Mouse (Mus musculus): ENCODE data around the gene B630019K06Rik. TPM values are rescaled to one million over a fixed set of nuclear protein-coding genes. Genes with fewer than 3 reads are reported as not detected.
"Not testable (repeated sequence)": the region's sequence is repeated elsewhere in the genome, so short reads cannot be mapped to it uniquely, and the experiment has no call there.

B630019K06Rik gene
- 3.8 and 5.7 TPM in 2 replicates for polyA plus RNA-seq (2016; fragmentation: Nextera tagmentation; extraction: Ambion mirVana)

GRCm38 (mm10) chrX:8892343-8893155, at the start of gene B630019K06Rik:
B630019K06Rik (plus strand) TSS chrX:8892382.
- Histone ChIP-seq H3K36me3 (peaks cover 4% of the 10 kb centered on the region; the same call in 1 of the 2 replicates), H3K9me3 (replicated peaks) (no peaks in the 10 kb centered on the region), H3K4me1 (no peaks in the 10 kb centered on the region), H3K27me3 (ENCODE audit: low read depth, poor library complexity, severe bottlenecking) (0 out of 2 replicates have a peak, but pooled peaks cover 7% of the 10 kb centered on the region), H3K4me3 (peak within 1 kb of the TSS; percentile 61), H3K27ac (peak within 1 kb of the TSS; percentile 90)
- 17% methylated on average over 59 of the region's 95 CpGs for WGBS
- DNase-seq (ENCODE audit: low spot score), result peak; percentile 63

- H3K9me3 ChIP-seq (replicated peaks), result no peaks in the 10 kb centered on the region
- H3K4me1 ChIP-seq, result no peaks in the 10 kb centered on the region
- no peak within 1 kb of the TSS for H3K4me3 ChIP-seq
- H3K36me3 ChIP-seq, result no peaks in the 10 kb centered on the region
- DNase-seq (ENCODE audit: low spot score), result no peak
- 74% methylated on average over 1 of the region's 1 CpGs for WGBS
- no peak within 1 kb of the TSS for H3K27ac ChIP-seq
- H3K27me3 ChIP-seq (ENCODE audit: low read depth, poor library complexity, severe bottlenecking), result no peaks in the 10 kb centered on the region
Measured at GRCm38 (mm10) chrX:8843694-8844093, 48.5 kb upstream of the B630019K06Rik start, which contains the start of gene Gm6592. Gm6592 (plus strand) TSS chrX:8843994.

GRCm38 (mm10) chrX:8852486-8852885, 39.7 kb upstream of the B630019K06Rik start:
- Histone ChIP-seq H3K9me3 (replicated peaks) (no peaks in the 10 kb centered on the region), H3K27ac (no peak overlapping the region), H3K4me3 (no peak overlapping the region), H3K4me1 (no peaks in the 10 kb centered on the region), H3K36me3 (no peaks in the 10 kb centered on the region), H3K27me3 (ENCODE audit: low read depth, poor library complexity, severe bottlenecking) (no peaks in the 10 kb centered on the region)
- no peak for DNase-seq (ENCODE audit: low spot score)
- 93% methylated on average over 10 of the region's 10 CpGs for WGBS

- not testable (repeated sequence) for H3K4me3 ChIP-seq; H3K36me3 ChIP-seq; H3K27ac ChIP-seq; H3K27me3 ChIP-seq (ENCODE audit: low read depth, poor library complexity, severe bottlenecking); H3K9me3 ChIP-seq (replicated peaks); H3K4me1 ChIP-seq
- DNase-seq (ENCODE audit: low spot score), result peak; percentile 61
- 4% methylated on average over 3 of the region's 3 CpGs for WGBS
Measured at GRCm38 (mm10) chrX:8864331-8864730, 27.9 kb upstream of the B630019K06Rik start.

- not testable (repeated sequence) for H3K4me1 ChIP-seq; H3K27ac ChIP-seq; H3K27me3 ChIP-seq (ENCODE audit: low read depth, poor library complexity, severe bottlenecking); DNase-seq (ENCODE audit: low spot score); H3K4me3 ChIP-seq; H3K9me3 ChIP-seq (replicated peaks); H3K36me3 ChIP-seq
- WGBS, result 90% methylated on average over 3 of the region's 4 CpGs
Measured at GRCm38 (mm10) chrX:8873953-8874352, 18.2 kb upstream of the B630019K06Rik start, which contains the start of gene Gm5751. Gm5751 (plus strand) TSS chrX:8874253.

GRCm38 (mm10) chrX:8884336-8884735, 7.8 kb upstream of the B630019K06Rik start:
- WGBS, result 77% methylated on average over 4 of the region's 4 CpGs
- Histone ChIP-seq H3K27ac (no peak overlapping the region), H3K4me1 (no peaks in the 10 kb centered on the region), H3K4me3 (no peak overlapping the region), H3K36me3 (peaks cover 4% of the 10 kb centered on the region; the same call in 1 of the 2 replicates), H3K27me3 (ENCODE audit: low read depth, poor library complexity, severe bottlenecking) (no peaks in the 10 kb centered on the region), H3K9me3 (replicated peaks) (no peaks in the 10 kb centered on the region)
- no peak for DNase-seq (ENCODE audit: low spot score)

GRCm38 (mm10) chrX:8891975-8892342, 223 bp upstream of the B630019K06Rik start:
- no peak for DNase-seq (ENCODE audit: low spot score)
- H3K9me3 ChIP-seq (replicated peaks), result no peaks in the 10 kb centered on the region
- H3K27me3 ChIP-seq (ENCODE audit: low read depth, poor library complexity, severe bottlenecking), result 0 out of 2 replicates have a peak, but pooled peaks cover 7% of the 10 kb centered on the region
- peaks cover 4% of the 10 kb centered on the region; the same call in 1 of the 2 replicates for H3K36me3 ChIP-seq
- peak overlapping the region; percentile 90 for H3K27ac ChIP-seq
- peak overlapping the region; percentile 61 for H3K4me3 ChIP-seq
- H3K4me1 ChIP-seq, result no peaks in the 10 kb centered on the region
- WGBS, result 54% methylated on average over 3 of the region's 9 CpGs

GRCm38 (mm10) chrX:8893182-8893651, 1.0 kb downstream of the B630019K06Rik start:
- Histone ChIP-seq H3K27me3 (ENCODE audit: low read depth, poor library complexity, severe bottlenecking) (0 out of 2 replicates have a peak, but pooled peaks cover 7% of the 10 kb centered on the region), H3K27ac (peak overlapping the region; percentile 90), H3K4me1 (no peaks in the 10 kb centered on the region), H3K36me3 (no peaks in the 10 kb centered on the region), H3K9me3 (replicated peaks) (no peaks in the 10 kb centered on the region), H3K4me3 (peak overlapping the region; percentile 61)
- DNase-seq (ENCODE audit: low spot score), result peak; percentile 55
- WGBS, result 15% methylated on average over 17 of the region's 42 CpGs

- Histone ChIP-seq H3K27me3 (ENCODE audit: low read depth, poor library complexity, severe bottlenecking) (no peaks in the 10 kb centered on the region), H3K4me3 (no peak overlapping the region), H3K27ac (no peak overlapping the region), H3K4me1 (peaks cover 5% of the 10 kb centered on the region), H3K9me3 (replicated peaks) (no peaks in the 10 kb centered on the region; the same call in 1 of the 2 replicates), H3K36me3 (no peaks in the 10 kb centered on the region)
- no peak for DNase-seq (ENCODE audit: low spot score)
- WGBS, result 86% methylated on average over 4 of the region's 4 CpGs
Measured at GRCm38 (mm10) chrX:8900823-8901222, 8.6 kb downstream of the B630019K06Rik start.

GRCm38 (mm10) chrX:8901906-8902472, 9.8 kb downstream of the B630019K06Rik start:
- H3K4me3 ChIP-seq, result no peak overlapping the region
- H3K9me3 ChIP-seq (replicated peaks), result no peaks in the 10 kb centered on the region; the same call in 1 of the 2 replicates
- DNase-seq (ENCODE audit: low spot score), result no peak
- H3K27ac ChIP-seq, result 0 out of 2 replicates have a peak overlapping the region, but pooled peaks have one; percentile 25
- H3K36me3 ChIP-seq, result no peaks in the 10 kb centered on the region
- H3K27me3 ChIP-seq (ENCODE audit: low read depth, poor library complexity, severe bottlenecking), result no peaks in the 10 kb centered on the region
- WGBS, result 34% methylated on average over 7 of the region's 7 CpGs
- peaks cover 5% of the 10 kb centered on the region for H3K4me1 ChIP-seq

GRCm38 (mm10) chrX:8921080-8921479, 28.9 kb downstream of the B630019K06Rik start:
- no peaks in the 10 kb centered on the region for H3K9me3 ChIP-seq (replicated peaks)
- DNase-seq (ENCODE audit: low spot score), result no peak
- H3K27me3 ChIP-seq (ENCODE audit: low read depth, poor library complexity, severe bottlenecking), result no peaks in the 10 kb centered on the region
- 90% methylated on average over 4 of the region's 4 CpGs for WGBS
- no peaks in the 10 kb centered on the region for H3K36me3 ChIP-seq
- no peaks in the 10 kb centered on the region for H3K4me1 ChIP-seq
- H3K27ac ChIP-seq, result no peak overlapping the region
- H3K4me3 ChIP-seq, result no peak overlapping the region

GRCm38 (mm10) chrX:8921813-8922607, 29.8 kb downstream of the B630019K06Rik start:
- H3K27ac ChIP-seq, result no peak overlapping the region
- DNase-seq (ENCODE audit: low spot score), result no peak
- 57% methylated on average over 9 of the region's 9 CpGs for WGBS
- no peaks in the 10 kb centered on the region for H3K9me3 ChIP-seq (replicated peaks)
- no peaks in the 10 kb centered on the region for H3K36me3 ChIP-seq
- no peaks in the 10 kb centered on the region for H3K27me3 ChIP-seq (ENCODE audit: low read depth, poor library complexity, severe bottlenecking)
- no peak overlapping the region for H3K4me3 ChIP-seq
- no peaks in the 10 kb centered on the region for H3K4me1 ChIP-seq

All from limb, embryonic 10.5 days (tissue).